Mouse (Mus musculus) cerebellum, adult 9-10 months (tissue): ENCODE measurements around the gene Gm21983.

Experiments
- DNase-seq: peaks from one replicate; pipeline ENCODE4 v3.0.0; 2022

Gm21983 gene

DNA sequence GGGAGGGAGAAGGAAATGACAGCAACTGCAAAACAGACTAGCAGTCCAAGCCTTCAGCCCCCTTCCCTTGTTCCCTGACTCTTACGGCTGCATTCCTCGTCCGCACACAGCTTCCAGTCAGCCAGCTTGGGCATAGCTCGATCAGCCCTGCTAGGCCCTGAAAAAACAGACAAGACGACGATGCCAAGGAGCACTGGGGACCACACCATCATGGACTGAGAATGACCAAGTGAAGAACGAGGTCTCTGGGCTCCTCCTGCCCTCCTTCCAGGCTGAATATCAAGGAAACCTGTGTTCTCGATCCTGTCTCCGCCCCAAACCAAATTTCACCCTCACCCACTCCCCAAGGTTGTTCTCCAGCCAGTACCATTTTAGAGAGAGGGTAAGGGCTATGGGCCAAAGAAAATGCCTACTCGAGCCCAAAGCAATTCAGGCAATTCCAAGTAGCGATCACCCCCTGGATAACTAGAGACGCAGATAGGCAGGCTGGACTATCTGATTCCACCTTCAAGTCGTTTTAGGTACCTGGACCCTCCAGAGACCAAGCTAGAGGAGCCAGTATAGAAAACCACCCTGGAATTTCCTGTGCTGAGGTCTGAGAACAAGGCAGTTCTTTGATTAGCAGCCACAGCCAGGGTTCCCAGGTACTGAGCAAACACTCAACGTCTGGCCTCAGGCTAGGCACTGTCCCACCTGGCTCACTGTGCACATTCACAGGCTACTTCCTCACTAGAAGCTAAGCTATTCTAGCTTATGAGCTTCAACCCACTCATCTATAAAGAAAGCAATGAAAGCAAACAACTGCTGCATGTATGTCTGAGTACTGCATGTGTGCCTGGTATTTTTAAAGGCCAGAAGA, at the start of gene Gm21983, which contains the start of gene Mia:
Gene Gm21983, minus strand, starts transcription at position 250 of the 859 bp plus-strand sequence.
Gene Mia, minus strand, starts transcription at position 321 of the 859 bp plus-strand sequence.
- no peak for DNase-seq

DNA sequence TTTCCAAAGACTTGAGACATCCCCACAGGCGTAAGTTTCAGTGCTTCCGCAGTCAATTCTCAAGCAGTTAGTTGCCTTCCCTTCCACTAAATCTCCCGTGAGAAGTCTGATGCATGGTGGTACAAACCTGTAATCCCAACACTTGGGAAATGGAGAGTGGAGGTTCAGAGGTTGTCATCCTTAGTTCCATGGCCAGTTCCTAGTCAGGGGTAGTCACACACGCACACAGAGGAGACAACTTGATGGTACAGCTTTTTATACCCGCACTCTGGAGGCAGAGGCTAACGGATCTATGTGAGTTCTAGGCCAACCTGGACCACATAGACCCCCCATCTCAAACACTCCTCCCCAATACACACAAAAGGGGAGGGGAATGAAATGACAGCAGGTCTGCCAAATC, 48.0 kb upstream of the Gm21983 start:
- no peak for DNase-seq

- peak; percentile 89 for DNase-seq
These were observed 47.5 kb upstream of the Gm21983 start, which contains the start of gene Itpkc for GRCm38 (mm10) chr7:27228281-27228821. TSS of gene Itpkc (minus strand) at chr7:27228661.

DNA sequence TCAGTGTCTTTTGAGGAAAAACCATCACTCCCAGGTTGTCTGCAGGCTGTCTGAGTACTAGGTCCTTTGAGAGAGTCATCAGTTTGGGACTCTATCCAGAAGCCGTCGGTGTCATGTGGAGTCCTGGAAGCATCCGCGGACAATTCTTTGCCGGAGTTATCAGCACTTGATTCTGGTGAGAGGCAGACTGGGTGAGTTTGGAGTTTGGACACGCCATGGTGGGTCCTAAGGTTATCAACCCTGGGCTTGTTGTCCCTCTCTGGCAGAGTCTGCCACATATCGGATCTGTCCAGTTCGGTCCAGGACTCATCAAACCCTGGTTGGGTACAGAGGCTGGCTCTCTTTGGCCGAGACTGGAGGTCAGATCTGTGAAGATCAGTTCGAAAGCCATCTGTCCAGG, 46.8 kb upstream of the Gm21983 start:
- peak; percentile 77 for DNase-seq

- no peak for DNase-seq
These were observed 46.4 kb upstream of the Gm21983 start for GRCm38 (mm10) chr7:27227276-27227675.

GRCm38 (mm10) chr7:27224877-27225575, 44.1 kb upstream of the Gm21983 start:
- no peak for DNase-seq

GRCm38 (mm10) chr7:27222538-27222937, 41.7 kb upstream of the Gm21983 start:
- DNase-seq, result no peak

DNA sequence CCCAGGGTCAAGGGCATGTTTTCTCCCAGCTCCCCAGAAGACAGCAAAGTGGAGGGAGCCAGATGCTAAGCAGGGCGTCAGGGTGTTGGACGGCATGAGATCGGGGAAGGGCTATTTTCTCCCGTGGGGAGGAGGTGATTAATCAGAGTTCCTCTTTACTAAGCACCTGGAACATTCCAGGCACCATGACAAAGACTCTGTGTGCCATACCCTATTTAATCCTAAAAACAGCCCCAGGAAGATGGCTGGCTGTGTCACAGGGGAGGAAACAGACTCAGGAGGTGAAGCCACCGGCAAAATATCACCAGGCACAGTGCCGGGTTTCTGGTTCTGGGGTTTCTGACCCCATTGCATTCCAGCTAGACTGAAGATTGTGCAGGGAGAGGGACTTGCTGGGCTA, 41.1 kb upstream of the Gm21983 start:
- no peak for DNase-seq

DNA sequence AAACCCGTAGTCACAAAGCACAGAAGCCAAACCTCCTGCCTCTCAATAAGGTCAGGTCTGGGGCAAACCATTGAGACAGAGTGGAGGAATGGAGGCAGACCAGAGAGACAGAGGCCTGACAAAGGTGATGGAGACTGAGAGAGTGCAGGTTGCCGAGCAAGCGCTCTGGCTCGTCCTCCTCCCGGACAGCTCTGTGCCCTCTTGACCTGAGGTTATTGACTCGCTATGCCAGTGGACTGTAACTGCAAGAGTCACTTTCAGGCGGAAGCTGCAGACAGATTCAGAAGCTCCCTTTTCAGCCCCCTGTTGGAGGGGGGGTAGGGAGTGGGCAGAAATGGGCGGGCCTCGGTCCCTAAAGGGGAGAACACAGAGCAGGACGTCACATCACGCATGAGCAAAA, 39.1 kb upstream of the Gm21983 start:
- DNase-seq, result no peak

GRCm38 (mm10) chr7:27218586-27218985, 37.7 kb upstream of the Gm21983 start:
- peak; percentile 85 for DNase-seq

GRCm38 (mm10) chr7:27212626-27213025, 31.7 kb upstream of the Gm21983 start:
- DNase-seq, result no peak

- DNase-seq, result peak; percentile 64
These were observed 23.0 kb upstream of the Gm21983 start for GRCm38 (mm10) chr7:27203730-27204449.

GRCm38 (mm10) chr7:27198779-27199178, 17.9 kb upstream of the Gm21983 start:
- no peak for DNase-seq

GRCm38 (mm10) chr7:27198355-27198754, 17.5 kb upstream of the Gm21983 start:
- no peak for DNase-seq

DNA sequence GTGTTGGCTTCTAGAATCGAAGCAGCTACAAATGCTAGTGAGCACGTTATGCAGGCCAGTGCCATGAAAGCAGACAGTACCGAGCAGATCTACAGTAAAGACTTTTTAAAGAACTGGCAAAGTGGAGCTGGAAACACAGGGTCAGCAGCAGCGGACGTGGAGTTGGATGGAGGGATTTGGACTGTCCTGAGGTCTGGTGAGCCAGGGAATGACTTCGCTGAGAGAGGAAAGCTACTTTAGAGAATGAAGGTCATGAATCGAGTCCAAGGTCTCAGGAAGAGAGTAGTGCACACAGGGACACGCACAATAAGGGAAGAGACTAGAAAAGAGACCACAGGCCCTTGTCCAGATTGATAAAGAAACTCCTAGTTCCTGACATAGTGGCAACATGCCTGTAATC, 16.7 kb upstream of the Gm21983 start:
- no peak for DNase-seq

DNA sequence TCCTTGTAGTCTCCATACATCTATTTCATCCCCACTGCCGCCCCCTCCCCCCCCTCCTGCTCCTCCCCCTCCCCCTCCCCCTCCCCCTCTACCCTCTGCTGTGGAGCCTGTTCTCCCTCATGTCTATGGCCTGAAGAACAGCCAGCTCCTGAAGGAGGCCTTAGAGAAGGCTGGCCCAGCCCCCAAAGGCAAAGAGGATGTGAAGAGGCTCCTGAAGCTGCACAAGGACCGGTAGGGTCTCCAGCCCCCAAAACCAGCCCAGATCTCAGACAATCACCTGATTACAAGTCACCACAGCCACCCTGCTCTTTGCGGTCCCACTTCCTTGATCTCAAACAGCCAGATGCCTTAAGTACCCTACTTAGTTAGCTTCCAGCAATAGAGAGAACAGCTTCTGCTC, 16.2 kb upstream of the Gm21983 start:
- no peak for DNase-seq

- peak; percentile 99 for DNase-seq
These were observed 15.1 kb upstream of the Gm21983 start, which contains the start of the genes BC024978 and Snrpa for GRCm38 (mm10) chr7:27195681-27196611. TSS of gene BC024978 (plus strand) at chr7:27195781. TSS of gene Snrpa (minus strand) at chr7:27196271.

GRCm38 (mm10) chr7:27193731-27194130, 12.8 kb upstream of the Gm21983 start:
- no peak for DNase-seq

- DNase-seq, result no peak
These were observed 11.5 kb upstream of the Gm21983 start for GRCm38 (mm10) chr7:27192434-27192833.

- DNase-seq, result no peak
These were observed 8.5 kb upstream of the Gm21983 start for GRCm38 (mm10) chr7:27189271-27189931.

DNA sequence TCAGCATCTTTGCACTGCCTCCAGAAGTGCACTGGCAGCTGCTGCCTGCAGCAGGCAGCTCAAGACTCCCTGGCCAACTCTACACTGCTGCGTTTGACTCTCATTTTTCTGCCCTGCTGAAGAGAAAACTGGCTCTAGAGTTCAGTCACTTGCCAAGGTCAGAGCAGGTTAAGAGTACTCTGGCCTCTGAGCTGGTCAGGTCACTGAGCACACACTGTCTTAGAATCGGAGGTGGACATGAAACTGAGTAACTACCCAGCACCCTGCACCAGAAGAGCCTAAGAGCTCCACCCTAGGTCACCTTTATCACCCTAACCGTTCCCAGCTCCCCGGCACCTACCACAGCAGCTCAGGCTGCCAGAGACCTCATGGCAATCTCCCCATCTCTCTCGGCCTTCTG, 5.1 kb upstream of the Gm21983 start:
- no peak for DNase-seq
